Mouse (Mus musculus): ENCODE measurements at regions not wholly inside any gene's neighbourhood (a gene's known extent, or its start where the extent isn't known, plus 50 kb on each side); places are given as distances from the start of the nearest gene placed in this dataset.

- CTCF ChIA-PET, result interaction anchor here (1.7 kb wide), 1 partner anchor 13 kb away, joined by 4 read pairs; no protein-coding TSS in a partner anchor
Measured at GRCm38 (mm10) chr3:19000179-19000578, 628.3 kb downstream of the 1700064H15Rik start.

DNA sequence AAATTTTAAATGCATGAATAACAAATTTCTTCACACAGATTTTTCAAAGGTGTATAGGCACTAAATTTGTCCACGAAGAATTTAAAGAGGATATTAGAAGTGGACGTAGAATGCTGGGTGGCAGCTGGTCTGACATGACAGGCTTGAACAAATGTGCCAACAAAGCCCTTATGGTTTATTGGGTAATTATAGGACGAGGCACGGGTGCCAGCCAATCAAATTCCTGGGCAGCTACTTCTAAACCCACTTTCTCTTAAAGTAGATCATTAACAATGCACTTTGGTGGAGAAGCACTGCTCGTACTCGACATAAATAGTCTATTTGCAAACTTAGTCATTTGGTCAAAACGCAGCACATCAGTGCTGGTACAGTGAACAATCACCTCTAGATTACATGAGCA lies 626.4 kb downstream of the 1700064H15Rik start:
- no peak for TF ChIP-seq CTCF (IDR thresholded peaks at IDR 0.05)
- ChIA-PET CTCF (interaction anchor here (0.9 kb wide), 1 partner anchor 714 kb away, joined by 4 read pairs; no protein-coding TSS in a partner anchor), POLR2A (no interaction called here)
- in situ Hi-C loops (cut with MboI; ENCODE audit: low pct_unique_long_range_greater_than_20kb), result no loop called here
- peaks cover 27% of the 10 kb centered on the region for H3K27me3 ChIP-seq
- DNase-seq (ENCODE audit: low read depth, low spot score) (no peak), ATAC-seq (no peak)

More at GRCm38 (mm10) chr3:19000179-19000578, 628.3 kb downstream of the 1700064H15Rik start:
- POLR2A ChIA-PET, result no interaction called here
- peaks cover 29% of the 10 kb centered on the region for H3K27me3 ChIP-seq
- DNase-seq (ENCODE audit: low read depth, low spot score), result peak; percentile 9
- in situ Hi-C loops (cut with MboI; ENCODE audit: low pct_unique_long_range_greater_than_20kb), result no loop called here
- peak; percentile 6 for ATAC-seq
- TF ChIP-seq CTCF (IDR thresholded peaks at IDR 0.05), result no peak

- DNase-seq (ENCODE audit: low read depth, low spot score) (no peak), ATAC-seq (no peak)
- POLR2A ChIA-PET, result no interaction called here
- CTCF ChIA-PET, result interaction anchor here (1.4 to 1.6 kb wide), 2 partner anchors 8 to 31 kb away, joined by 3 read pairs; no protein-coding TSS in a partner anchor
- in situ Hi-C loops (cut with MboI; ENCODE audit: low pct_unique_long_range_greater_than_20kb), result no loop called here
- peaks cover 21% of the 10 kb centered on the region for H3K27me3 ChIP-seq
- TF ChIP-seq CTCF (IDR thresholded peaks at IDR 0.05), result no peak
Measured at GRCm38 (mm10) chr3:19004792-19005191, 623.7 kb downstream of the 1700064H15Rik start.

DNA sequence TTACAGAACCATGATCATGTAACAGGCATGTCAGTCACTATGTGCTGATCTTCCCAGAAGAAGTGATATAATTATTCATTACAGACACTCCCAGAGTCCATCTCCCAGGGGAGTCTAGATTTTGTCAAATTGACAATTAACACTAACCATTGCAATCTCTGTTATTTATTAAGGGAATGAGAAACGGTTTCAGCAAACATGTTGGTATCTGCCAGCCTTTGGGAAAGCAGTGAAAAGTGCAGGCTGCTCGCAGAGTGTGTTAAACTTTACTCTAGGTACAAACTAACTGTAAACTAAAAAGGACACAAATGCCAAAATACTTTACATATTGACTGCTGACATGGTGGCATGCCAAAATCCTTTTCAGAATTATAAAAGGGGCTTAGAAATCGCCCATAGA lies 583.9 kb downstream of the 1700064H15Rik start:
- ATAC-seq (no peak), DNase-seq (ENCODE audit: low read depth, low spot score) (no peak)
- peaks cover 13% of the 10 kb centered on the region for H3K27me3 ChIP-seq
- no peak for TF ChIP-seq CTCF (IDR thresholded peaks at IDR 0.05)
- in situ Hi-C loops (cut with MboI; ENCODE audit: low pct_unique_long_range_greater_than_20kb), result no loop called here
- POLR2A ChIA-PET, result no interaction called here
- CTCF ChIA-PET, result no interaction called here

- H3K27me3 ChIP-seq, result peaks cover 25% of the 10 kb centered on the region
- in situ Hi-C loops (cut with MboI; ENCODE audit: low pct_unique_long_range_greater_than_20kb), result no loop called here
- POLR2A ChIA-PET, result no interaction called here
- DNase-seq (ENCODE audit: low read depth, low spot score) (no peak), ATAC-seq (no peak)
- CTCF ChIA-PET, result interaction anchor here (0.7 to 1.5 kb wide), 3 partner anchors 19 to 997 kb away, joined by 3 read pairs; no protein-coding TSS in a partner anchor
- peak; percentile 49 for TF ChIP-seq CTCF (IDR thresholded peaks at IDR 0.05)
Measured at GRCm38 (mm10) chr3:19045933-19046332, 582.5 kb downstream of the 1700064H15Rik start.

GRCm38 (mm10) chr3:19046610-19047009 lies 581.9 kb downstream of the 1700064H15Rik start:
- no peak for ATAC-seq
- POLR2A ChIA-PET, result interaction anchor here (0.6 kb wide), 1 partner anchor 59 kb away, joined by 3 read pairs; no protein-coding TSS in a partner anchor
- no peak for TF ChIP-seq CTCF (IDR thresholded peaks at IDR 0.05)
- in situ Hi-C loops (cut with MboI; ENCODE audit: low pct_unique_long_range_greater_than_20kb), result no loop called here
- DNase-seq (ENCODE audit: low read depth, low spot score), result no peak
- H3K27me3 ChIP-seq, result peaks cover 25% of the 10 kb centered on the region
- CTCF ChIA-PET, result interaction anchor here (1.5 kb wide), 1 partner anchor 39 kb away, joined by 3 read pairs; no protein-coding TSS in a partner anchor

GRCm38 (mm10) chr3:19055961-19056360 lies 572.5 kb downstream of the 1700064H15Rik start:
- DNase-seq (ENCODE audit: low read depth, low spot score) (no peak), ATAC-seq (no peak)
- in situ Hi-C loops (cut with MboI; ENCODE audit: low pct_unique_long_range_greater_than_20kb), result loop anchor here (10.0 to 25.0 kb wide), 2 partner anchors 901 to 1219 kb away; no protein-coding TSS in a partner anchor
- POLR2A ChIA-PET, result interaction anchor here (1.0 kb wide), 1 partner anchor 1013 kb away, joined by 3 read pairs; no protein-coding TSS in a partner anchor
- H3K27me3 ChIP-seq, result peaks cover 33% of the 10 kb centered on the region
- CTCF ChIA-PET, result no interaction called here
- TF ChIP-seq CTCF (IDR thresholded peaks at IDR 0.05), result no peak

- in situ Hi-C loops (cut with MboI; ENCODE audit: low pct_unique_long_range_greater_than_20kb), result loop anchor here (10.0 to 25.0 kb wide), 2 partner anchors 902 to 1219 kb away; no protein-coding TSS in a partner anchor
- ChIA-PET CTCF (interaction anchor here (1.5 kb wide), 1 partner anchor 9 kb away, joined by 5 read pairs; no protein-coding TSS in a partner anchor), POLR2A (interaction anchor here (1.0 kb wide), 1 partner anchor 1013 kb away, joined by 3 read pairs; no protein-coding TSS in a partner anchor)
- DNase-seq (ENCODE audit: low read depth, low spot score) (no peak), ATAC-seq (no peak)
- TF ChIP-seq CTCF (IDR thresholded peaks at IDR 0.05), result no peak
- peaks cover 34% of the 10 kb centered on the region for H3K27me3 ChIP-seq
Measured at GRCm38 (mm10) chr3:19056623-19057022, 571.9 kb downstream of the 1700064H15Rik start.

GRCm38 (mm10) chr3:19059906-19060870 lies 568.3 kb downstream of the 1700064H15Rik start:
- peaks cover 33% of the 10 kb centered on the region for H3K27me3 ChIP-seq
- in situ Hi-C loops (cut with MboI; ENCODE audit: low pct_unique_long_range_greater_than_20kb), result loop anchor here (10.0 to 25.0 kb wide), 2 partner anchors 905 to 1223 kb away; no protein-coding TSS in a partner anchor
- ChIA-PET CTCF (interaction anchor here (1.0 to 3.0 kb wide), 3 partner anchors 1008 to 1017 kb away, joined by 3 to 15 read pairs (median 3); no protein-coding TSS in a partner anchor), POLR2A (interaction anchor here (0.7 to 1.2 kb wide), 2 partner anchors 748 to 1012 kb away, joined by 3 to 4 read pairs; no protein-coding TSS in a partner anchor)
- no peak for ATAC-seq
- no peak for DNase-seq (ENCODE audit: low read depth, low spot score)
- TF ChIP-seq CTCF (IDR thresholded peaks at IDR 0.05), result no peak
